Mouse (Mus musculus) megakaryocyte, embryonic 14.5 days (primary cell): ENCODE results near the gene Gm13288. TPM values are rescaled to one million over a fixed set of nuclear protein-coding genes. Genes with fewer than 3 reads are reported as not detected.
"Not testable (repeated sequence)": the region's sequence is repeated elsewhere in the genome, so short reads cannot be mapped to it uniquely, and the experiment has no call there.

ENCODE experiments used
- H3K27me3 ChIP-seq: replicated peaks from 2 replicates; pipeline ENCODE3; 2012; ENCODE audit warnings: inconsistent platforms
- H3K36me3 ChIP-seq: replicated peaks from 2 replicates; pipeline ENCODE3; 2012; ENCODE audit warnings: low read length, inconsistent platforms, mixed read lengths
- H3K4me1 ChIP-seq: 2 replicates; pipeline ENCODE4 v1.6.1; 2012; ENCODE audit warnings: inconsistent platforms
- H3K4me3 ChIP-seq: replicated peaks from 2 replicates; pipeline ENCODE3; 2012; ENCODE audit warnings: moderate library complexity, mild to moderate bottlenecking, inconsistent platforms
- H3K9me3 ChIP-seq: 2 replicates; pipeline ENCODE4 v1.6.1; 2012; ENCODE audit warnings: inconsistent platforms
- FLI1 ChIP-seq: IDR thresholded peaks from 2 replicates; pipeline ENCODE4 v1.6.1; 2012; ENCODE audit warnings: low read length, inconsistent platforms, mixed read lengths
- GATA1 ChIP-seq: IDR thresholded peaks from 3 replicates; pipeline ENCODE4 v1.6.1; 2012; ENCODE audit warnings: mixed read lengths, low read length, inconsistent platforms, borderline replicate concordance
- polyA plus RNA-seq: library from polyadenylated mRNA; stranded (reverse); fragments of >175 nt; gene quantifications from 2 replicates; pipeline ENCODE4 v1.2.3, GENCODE M21; 2012; ENCODE audit warnings: low replicate concordance; ENCODE audit not compliant: insufficient read depth

Gene Gm13288
- polyA plus RNA-seq, 1 experiment: not detected

DNA sequence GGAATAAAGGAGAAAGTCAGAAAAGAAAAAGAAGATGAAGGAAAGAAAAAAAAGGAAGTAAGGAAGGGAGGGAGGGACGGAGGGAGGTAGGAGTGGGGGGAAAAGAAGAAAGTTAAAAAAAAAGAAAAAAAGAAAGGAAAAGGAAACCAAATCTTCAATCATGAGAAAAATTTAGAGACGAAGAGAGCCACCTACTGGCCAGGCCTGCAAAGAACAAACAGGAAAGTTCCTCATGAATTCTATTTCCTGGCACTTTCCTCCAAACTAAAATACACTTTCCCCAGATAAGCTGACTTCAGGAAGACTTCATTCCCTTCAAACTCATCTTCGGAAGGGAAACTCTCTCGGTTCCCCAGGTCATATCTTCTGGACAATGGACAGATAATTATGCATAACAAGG lies 25.2 kb downstream of the Gm13288 start:
- Histone ChIP-seq H3K4me1 (peaks cover 11% of the 10 kb centered on the region), H3K9me3 (no peaks in the 10 kb centered on the region), H3K36me3 (no peaks in the 10 kb centered on the region), H3K27me3 (no peaks in the 10 kb centered on the region), H3K4me3 (no peak overlapping the region)
- TF ChIP-seq FLI1 (no peak), GATA1 (no peak)

DNA sequence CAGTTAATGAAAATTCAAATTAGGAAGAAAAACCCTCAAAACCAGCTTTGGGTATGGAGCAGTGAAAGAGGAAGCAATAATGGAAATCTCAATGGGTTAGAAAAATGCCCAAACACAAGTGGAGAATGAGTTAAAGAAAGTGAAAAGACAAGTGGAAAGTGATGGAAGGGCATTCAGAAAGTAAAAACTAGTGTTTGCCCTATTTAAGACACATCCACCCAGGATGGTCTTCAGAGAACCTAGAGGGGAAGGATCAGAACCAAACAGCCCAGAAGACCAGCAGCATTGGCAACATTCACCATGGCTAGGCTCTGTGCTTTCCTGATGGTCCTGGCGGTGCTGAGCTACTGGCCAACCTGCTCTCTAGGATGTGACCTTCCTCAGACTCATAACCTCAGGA lies 29.9 kb downstream of the Gm13288 start, which contains the start of gene Ifna5:
Gene Ifna5 (plus strand): TSS at position 301 of the 400 bp plus-strand sequence.
- not testable (repeated sequence) for H3K4me1 ChIP-seq, H3K9me3 ChIP-seq, H3K27me3 ChIP-seq, H3K4me3 ChIP-seq, H3K36me3 ChIP-seq

DNA sequence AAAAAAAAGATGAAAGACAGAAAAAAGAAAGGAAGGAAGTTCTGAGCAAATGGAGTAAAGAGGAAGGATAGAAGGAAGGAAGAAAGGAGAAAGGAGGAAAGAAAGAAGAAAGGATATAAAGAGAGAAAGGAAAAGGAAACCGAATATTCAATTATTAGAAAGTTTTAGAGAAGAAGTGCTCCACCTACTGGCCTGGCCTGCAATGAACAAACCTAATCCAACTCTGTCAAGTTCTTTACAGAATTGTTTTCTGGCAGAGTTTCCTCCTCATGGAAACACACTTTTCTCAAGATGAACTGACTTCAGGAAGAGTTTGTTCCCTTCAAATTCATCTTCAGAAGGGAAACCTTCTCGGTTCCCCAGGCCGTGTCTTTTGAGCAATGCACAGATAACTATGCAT lies 33.5 kb downstream of the Gm13288 start:
- Histone ChIP-seq H3K4me1 (peaks cover 4% of the 10 kb centered on the region; the same call in 1 of the 2 replicates), H3K36me3 (no peaks in the 10 kb centered on the region), H3K27me3 (peaks cover 7% of the 10 kb centered on the region), H3K9me3 (no peaks in the 10 kb centered on the region), H3K4me3 (no peak overlapping the region)
- TF ChIP-seq GATA1 (no peak), FLI1 (no peak)

DNA sequence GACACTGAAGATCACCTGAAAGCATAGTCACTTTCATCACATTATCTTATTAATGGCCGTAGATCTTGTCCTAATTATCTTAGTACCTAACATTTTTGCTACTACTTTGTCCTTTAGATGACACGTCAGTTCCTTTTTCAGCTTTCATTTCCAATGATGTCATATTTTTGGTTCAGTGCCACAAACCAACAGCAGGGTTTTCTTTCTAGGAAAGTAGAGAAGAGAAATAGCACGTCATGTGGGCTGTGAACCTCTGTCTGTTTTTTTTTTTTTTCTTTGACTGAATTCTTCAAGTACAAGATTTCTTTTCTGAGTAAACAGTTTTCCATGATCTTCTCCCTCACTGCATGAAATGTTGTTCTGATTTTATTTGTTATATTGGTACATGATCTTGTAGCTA lies 34.7 kb downstream of the Gm13288 start:
- no peak for TF ChIP-seq GATA1
- no peak for TF ChIP-seq FLI1
- Histone ChIP-seq H3K36me3 (no peaks in the 10 kb centered on the region), H3K27me3 (peaks cover 7% of the 10 kb centered on the region), H3K4me3 (no peak overlapping the region), H3K9me3 (no peaks in the 10 kb centered on the region), H3K4me1 (peaks cover 4% of the 10 kb centered on the region; the same call in 1 of the 2 replicates)

DNA sequence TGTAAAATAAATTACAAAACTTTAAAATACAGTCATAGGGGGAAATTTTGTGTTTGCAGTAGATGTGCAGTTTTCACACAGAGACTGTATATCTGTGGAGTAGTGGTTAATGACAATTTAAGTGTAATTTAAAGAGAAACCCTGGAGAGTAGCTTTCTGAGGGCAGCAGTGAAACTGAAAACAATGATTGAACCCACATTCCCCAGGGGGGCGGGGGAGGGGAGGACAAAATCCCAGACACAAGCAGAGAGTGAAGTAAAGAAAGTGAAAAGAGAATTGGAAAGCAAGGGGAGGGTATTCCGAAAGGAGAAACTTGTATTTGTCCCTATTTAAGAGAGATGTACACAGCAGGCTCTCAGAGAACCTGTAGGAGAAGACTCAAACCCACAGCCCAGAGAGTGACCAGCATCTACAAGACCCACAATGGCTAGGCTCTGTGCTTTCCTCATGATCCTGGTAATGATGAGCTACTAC lies 36.1 kb downstream of the Gm13288 start, which contains the start of gene Ifna4:
Gene Ifna4 (plus strand): TSS at position 424 of the 474 bp plus-strand sequence.
- peaks cover 5% of the 10 kb centered on the region for H3K27me3 ChIP-seq
- H3K4me3 ChIP-seq: no peak within 1 kb of the TSS
- no peaks in the 10 kb centered on the region for H3K36me3 ChIP-seq
- H3K9me3 ChIP-seq: no peaks in the 10 kb centered on the region
- peaks cover 4% of the 10 kb centered on the region; the same call in 1 of the 2 replicates for H3K4me1 ChIP-seq
- TF ChIP-seq GATA1 (no peak), FLI1 (no peak)

DNA sequence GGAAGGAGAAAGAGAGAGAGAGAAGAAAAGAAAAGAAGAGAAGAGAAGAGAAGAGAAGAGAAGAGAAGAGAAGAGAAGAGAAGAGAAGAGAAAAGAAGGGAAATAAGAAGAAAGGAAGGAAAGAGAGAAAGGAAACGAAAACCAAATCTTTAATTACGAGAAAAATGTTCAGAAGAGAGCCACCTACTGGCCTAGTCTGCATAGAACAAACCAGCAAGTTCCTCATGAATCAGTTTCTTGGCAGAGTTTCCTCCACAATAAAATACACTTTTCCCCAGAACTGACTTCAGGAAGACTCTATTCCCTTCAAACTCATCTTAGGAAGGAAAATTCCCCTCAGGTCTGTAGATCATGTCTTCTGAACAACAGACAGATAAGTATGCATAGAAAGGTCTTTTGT lies 40.0 kb downstream of the Gm13288 start:
- Histone ChIP-seq H3K9me3 (no peaks in the 10 kb centered on the region), H3K27me3 (peaks cover 8% of the 10 kb centered on the region), H3K36me3 (no peaks in the 10 kb centered on the region), H3K4me3 (no peak overlapping the region), H3K4me1 (peaks cover 4% of the 10 kb centered on the region; the same call in 1 of the 2 replicates)
- no peak for TF ChIP-seq GATA1
- no peak for TF ChIP-seq FLI1

DNA sequence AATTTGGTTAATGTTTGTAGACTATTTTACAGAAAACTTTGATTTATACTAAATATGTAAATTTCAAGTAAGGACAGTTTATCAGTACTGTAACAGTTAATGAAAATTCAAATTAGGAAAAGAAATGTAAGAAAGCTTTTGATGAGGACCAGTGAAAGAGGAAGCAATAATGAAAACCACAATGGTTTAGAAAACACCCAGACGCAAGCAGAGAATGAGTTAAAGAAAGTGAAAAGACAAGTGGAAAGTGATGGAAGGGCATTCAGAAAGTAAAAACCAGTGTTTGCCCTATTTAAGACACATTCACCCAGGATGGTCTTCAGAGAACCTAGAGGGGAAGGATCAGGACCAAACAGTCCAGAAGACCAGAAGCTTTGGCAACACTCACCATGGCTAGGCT lies 44.4 kb downstream of the Gm13288 start, which contains the start of gene Ifna1:
Gene Ifna1 (plus strand): TSS at position 390 of the 400 bp plus-strand sequence.
- TF ChIP-seq GATA1: no peak
- TF ChIP-seq FLI1: no peak

DNA sequence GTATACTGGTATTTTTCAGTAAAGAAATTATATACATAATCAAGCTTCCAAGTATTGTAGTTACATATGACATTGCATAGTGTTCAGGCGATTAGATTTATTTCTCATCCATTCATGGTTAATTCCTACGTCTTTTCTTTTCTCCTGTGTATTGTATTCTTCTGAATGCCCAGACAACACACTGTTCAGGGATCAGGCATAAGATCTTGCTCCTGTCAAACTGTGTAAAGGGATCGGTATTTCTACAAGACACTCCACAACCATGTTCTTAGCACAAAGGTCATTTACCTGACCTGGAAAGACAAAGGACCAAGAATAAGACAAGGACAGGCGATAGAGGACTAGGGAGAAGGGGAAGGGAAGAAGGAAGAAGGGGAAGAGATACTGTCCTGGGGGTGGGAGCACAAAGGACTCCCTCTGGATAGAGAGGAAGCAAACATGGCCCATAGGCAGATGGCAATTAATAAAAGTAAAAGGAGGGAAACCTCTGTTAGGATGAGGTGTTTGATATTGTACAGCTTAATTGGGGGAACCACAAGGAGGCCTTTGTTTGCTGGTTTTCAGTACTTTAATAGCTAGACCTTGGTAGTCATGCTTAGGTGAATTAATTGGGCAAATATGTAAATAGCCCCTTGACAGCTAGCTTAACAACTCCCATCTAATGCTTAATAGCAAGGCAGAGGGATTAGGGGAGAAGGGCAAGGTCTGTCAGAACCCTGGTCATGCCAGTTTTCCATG lies 45.9 kb downstream of the Gm13288 start:
- Histone ChIP-seq H3K9me3 (no peaks in the 10 kb centered on the region), H3K4me1 (no peaks in the 10 kb centered on the region), H3K36me3 (no peaks in the 10 kb centered on the region), H3K27me3 (peaks cover 9% of the 10 kb centered on the region), H3K4me3 (no peak overlapping the region)
- TF ChIP-seq FLI1: no peak
- TF ChIP-seq GATA1: no peak

More for the DNA sequence above, 44.4 kb downstream of the Gm13288 start, which contains the start of gene Ifna1:
- no peaks in the 10 kb centered on the region for H3K9me3 ChIP-seq
- no peak within 1 kb of the TSS for H3K4me3 ChIP-seq
- H3K36me3 ChIP-seq: no peaks in the 10 kb centered on the region
- peaks cover 8% of the 10 kb centered on the region for H3K27me3 ChIP-seq
- no peaks in the 10 kb centered on the region for H3K4me1 ChIP-seq

Other genes starting within 250 kb of the Gm13288 start
- gene Ifna15, start 247.3 kb upstream of the Gm13288 start, polyA plus RNA-seq: not detected in 2 replicates
- gene Ifna14, start 233.7 kb upstream of the Gm13288 start, polyA plus RNA-seq: not detected in 2 replicates
- gene Ifna9, start 213.1 kb upstream of the Gm13288 start, polyA plus RNA-seq: not detected in 2 replicates
- not detected in 2 replicates for gene Ifna12, start 202.2 kb upstream of the Gm13288 start, polyA plus RNA-seq
- gene C87499, start 171.1 kb upstream of the Gm13288 start, polyA plus RNA-seq: not detected in 2 replicates
- gene Ifna13, start 161.1 kb upstream of the Gm13288 start, polyA plus RNA-seq: not detected in 2 replicates
- gene Ifna16, start 128.6 kb upstream of the Gm13288 start, polyA plus RNA-seq: not detected in 2 replicates
- gene Ifna2, start 121.6 kb upstream of the Gm13288 start, polyA plus RNA-seq: not detected in 2 replicates
- gene Ifnab, start 114.2 kb upstream of the Gm13288 start, polyA plus RNA-seq: not detected in 2 replicates
- 0.27 TPM in 1 of 2 replicates, not detected in the other for gene Gm26566, start 83.7 kb upstream of the Gm13288 start, polyA plus RNA-seq
- 1.4 and 2.6 TPM in 2 replicates for gene Klhl9, start 83.1 kb upstream of the Gm13288 start, polyA plus RNA-seq
- not detected in 2 replicates for gene Gm13271, start 50.7 kb upstream of the Gm13288 start, polyA plus RNA-seq
- gene Gm13283, start 45.4 kb upstream of the Gm13288 start, polyA plus RNA-seq: not detected in 2 replicates
- not detected in 2 replicates for gene Gm13290, start 31.7 kb upstream of the Gm13288 start, polyA plus RNA-seq
- not detected in 2 replicates for gene Gm13289, start 28.6 kb upstream of the Gm13288 start, polyA plus RNA-seq
- not detected in 2 replicates for gene Gm13272, start 25.7 kb upstream of the Gm13288 start, polyA plus RNA-seq
- not detected in 2 replicates for gene Ifnz, start 23.4 kb upstream of the Gm13288 start, polyA plus RNA-seq
- gene Gm13276, start 19.8 kb upstream of the Gm13288 start, polyA plus RNA-seq: not detected in 2 replicates
- gene Gm13277, start 16.9 kb upstream of the Gm13288 start, polyA plus RNA-seq: not detected in 2 replicates
- not detected in 2 replicates for gene Gm13278, start 14.0 kb upstream of the Gm13288 start, polyA plus RNA-seq
- 0.64 TPM in 1 of 2 replicates, not detected in the other for gene Gm13275, start 11.0 kb upstream of the Gm13288 start, polyA plus RNA-seq
- not detected in 2 replicates for gene Gm13279, start 8.1 kb upstream of the Gm13288 start, polyA plus RNA-seq
- not detected in 2 replicates for gene Gm13285, start 5.9 kb upstream of the Gm13288 start, polyA plus RNA-seq
- gene Gm13287, start 2.3 kb upstream of the Gm13288 start, polyA plus RNA-seq: 0.64 TPM in 1 of 2 replicates, not detected in the other
- gene Ifna7, start 10.7 kb downstream of the Gm13288 start, polyA plus RNA-seq: not detected in 2 replicates
- not detected in 2 replicates for gene Ifna11, start 14.4 kb downstream of the Gm13288 start, polyA plus RNA-seq
- not detected in 2 replicates for gene Ifna6, start 21.9 kb downstream of the Gm13288 start, polyA plus RNA-seq
- not detected in 2 replicates for gene Ifna5, start 30.0 kb downstream of the Gm13288 start, polyA plus RNA-seq
- not detected in 2 replicates for gene Ifna4, start 36.3 kb downstream of the Gm13288 start, polyA plus RNA-seq
- gene Ifna1, start 44.6 kb downstream of the Gm13288 start, polyA plus RNA-seq: not detected in 2 replicates
- not detected in 2 replicates for gene Ifne, start 74.7 kb downstream of the Gm13288 start, polyA plus RNA-seq